Mouse (Mus musculus) CD4-positive helper T cell, adult 2 months (primary cell): ENCODE results near the gene Cemip.
"Not testable (repeated sequence)": the region's sequence is repeated elsewhere in the genome, so short reads cannot be mapped to it uniquely, and the experiment has no call there.

ENCODE experiments used
- DNase-seq: peaks from one replicate; pipeline ENCODE4 v3.0.0-alpha.2; 2012; ENCODE audit warnings: low read depth, missing footprints, low spot score

Cemip gene

DNA sequence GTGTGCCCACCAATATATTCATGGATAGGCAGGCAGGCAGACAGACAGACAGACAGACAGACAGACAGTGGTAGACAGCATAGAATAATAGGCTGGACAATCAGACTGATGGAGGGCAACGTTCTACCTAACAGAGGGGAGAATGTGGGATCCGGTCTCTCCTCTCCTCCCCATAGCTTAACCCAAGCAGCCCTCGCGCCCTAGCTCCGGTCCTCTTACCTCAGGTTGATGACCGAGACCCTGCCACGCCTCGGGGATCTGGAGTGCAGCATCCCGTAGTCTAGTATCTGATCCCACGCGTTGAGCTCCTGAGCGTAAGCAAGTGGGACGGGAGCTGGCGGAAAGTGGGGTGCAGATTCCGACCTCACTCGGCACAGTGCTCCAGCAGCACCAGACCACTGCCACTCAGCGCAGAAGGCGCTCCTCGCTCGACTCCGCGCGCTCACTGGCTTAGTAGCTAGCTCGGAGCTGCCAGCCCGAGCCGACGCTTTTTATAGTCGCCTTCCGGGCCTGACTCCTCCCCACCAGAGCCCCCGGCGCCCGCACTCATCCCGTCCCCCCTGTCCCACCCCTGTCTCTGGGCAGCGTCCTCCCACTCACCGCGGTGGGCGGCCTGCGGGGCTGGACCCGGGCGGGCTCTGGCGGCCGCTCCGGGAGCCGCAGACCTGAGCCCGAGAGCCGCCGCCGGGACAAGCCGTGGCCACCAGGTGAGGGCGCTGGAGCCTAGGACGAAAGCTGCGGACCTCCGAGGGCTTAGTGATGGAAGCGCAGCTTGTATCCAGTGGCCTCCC is at the start of gene Cemip:
Gene Cemip (minus strand): TSS at position 464 of the 791 bp plus-strand sequence.
- DNase-seq = peak; percentile 57

DNA sequence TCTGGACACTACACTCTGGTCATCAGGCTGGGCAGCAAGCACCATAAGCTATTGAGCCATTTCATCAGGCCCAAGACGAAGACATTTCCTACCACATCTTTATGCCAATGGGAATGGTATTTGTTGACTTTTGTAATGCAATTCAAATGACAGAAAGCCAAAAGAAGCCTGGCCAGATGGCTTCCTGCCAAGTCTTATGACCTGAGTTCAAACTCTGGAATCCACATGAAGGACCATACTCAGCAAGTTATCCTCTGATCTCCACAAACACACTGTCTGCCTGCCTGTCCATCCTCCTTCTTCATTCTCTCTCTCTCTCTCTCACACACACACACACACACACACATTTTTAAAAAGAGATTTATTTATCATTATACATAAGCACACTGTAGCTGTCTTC is 46.4 kb upstream of the Cemip start:
- no peak for DNase-seq

DNA sequence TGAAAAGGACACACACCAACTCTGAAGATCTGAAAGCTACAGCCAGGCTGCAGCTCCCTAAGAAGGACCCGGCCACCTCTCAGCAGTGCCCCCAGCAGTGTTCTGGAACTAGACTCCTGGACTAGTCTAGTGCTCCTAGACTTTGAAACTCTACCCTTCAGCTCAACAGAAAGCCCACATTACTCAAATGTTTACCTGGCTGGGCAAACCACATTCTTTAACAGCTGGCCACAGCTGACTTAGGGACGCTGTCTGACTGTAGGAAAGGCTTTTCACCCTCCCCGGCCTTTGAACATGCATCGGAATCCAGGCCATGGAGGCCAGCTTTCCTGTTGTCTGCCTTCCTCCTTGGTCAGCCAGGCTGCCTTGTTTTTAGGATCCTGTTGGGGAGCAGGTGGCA is 45.4 kb upstream of the Cemip start:
- DNase-seq = no peak

DNA sequence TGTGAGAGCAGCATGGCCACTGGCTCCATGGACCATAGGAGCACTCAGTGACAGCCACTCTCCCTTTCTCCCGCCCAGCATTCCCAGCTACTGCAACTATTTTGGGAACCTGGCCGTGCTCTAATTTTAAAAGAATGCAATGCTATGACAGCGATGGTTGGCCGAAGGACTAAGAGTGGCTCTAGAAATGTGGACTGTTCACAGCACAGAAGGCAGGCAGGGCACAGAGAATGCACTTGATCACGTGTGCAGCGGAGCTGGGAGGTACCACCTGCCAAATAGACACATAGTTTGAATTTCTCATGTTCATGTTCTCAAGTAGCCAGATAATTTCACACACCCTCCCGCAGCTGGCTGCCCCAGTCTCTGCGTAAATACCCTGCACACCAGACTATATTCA is 42.4 kb upstream of the Cemip start:
- DNase-seq = no peak

DNA sequence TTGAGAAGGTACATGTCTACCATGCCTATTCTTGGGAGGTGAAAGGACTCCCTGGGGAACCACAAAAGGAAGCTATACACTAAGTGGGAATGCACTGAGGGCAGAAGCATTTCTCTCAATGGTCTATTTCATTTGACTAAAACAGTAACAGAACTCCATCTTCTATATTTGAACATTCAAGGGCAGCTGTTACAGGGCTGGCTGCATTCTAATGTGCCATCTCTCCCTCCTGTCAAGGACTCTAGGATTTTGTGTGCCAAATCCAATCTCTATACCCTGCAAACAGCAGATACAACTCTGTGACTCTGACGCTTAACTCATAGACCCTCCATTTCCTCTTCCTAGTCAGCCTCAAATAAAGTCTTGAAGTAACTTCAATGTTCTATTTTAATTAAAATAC is 39.4 kb upstream of the Cemip start:
- no peak for DNase-seq

DNA sequence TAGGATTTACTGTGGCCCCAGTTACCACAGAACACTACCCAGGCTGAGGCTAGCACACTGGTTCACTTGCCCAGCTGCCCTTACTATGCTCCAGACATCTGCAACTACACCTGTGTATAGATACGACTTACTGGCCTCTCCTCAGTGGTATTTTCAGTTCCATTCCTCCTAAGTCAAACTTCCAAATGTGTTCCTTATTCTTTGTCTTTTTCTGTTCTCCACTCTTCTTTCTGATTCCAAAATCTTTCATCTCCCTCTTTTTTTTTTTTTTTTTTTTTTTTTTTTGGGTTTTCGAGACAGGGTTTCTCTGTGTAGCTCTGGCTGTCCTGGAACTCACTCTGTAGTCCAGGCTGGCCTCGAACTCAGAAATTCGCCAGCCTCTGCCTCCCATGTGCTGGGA is 37.3 kb upstream of the Cemip start:
- not testable (repeated sequence) for DNase-seq

DNA sequence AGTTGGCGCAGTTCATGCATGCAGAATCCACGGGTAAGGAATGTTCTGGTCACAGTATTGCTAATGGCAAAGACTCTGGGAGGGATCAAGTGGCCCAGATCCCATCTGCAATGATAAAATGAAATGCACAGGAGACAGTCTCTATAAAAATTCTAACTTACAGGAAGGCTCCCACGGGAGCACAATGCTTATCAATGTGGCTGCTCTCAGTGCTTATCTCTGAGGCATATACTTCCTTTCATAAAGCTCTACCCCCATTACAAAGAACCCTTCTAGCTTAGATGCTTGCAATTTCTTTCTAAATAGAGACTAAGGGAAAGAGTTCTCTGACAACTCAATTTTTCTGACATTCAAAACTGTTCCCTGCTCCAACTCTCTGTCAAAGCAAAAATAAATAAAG is 35.5 kb upstream of the Cemip start:
- no peak for DNase-seq

DNA sequence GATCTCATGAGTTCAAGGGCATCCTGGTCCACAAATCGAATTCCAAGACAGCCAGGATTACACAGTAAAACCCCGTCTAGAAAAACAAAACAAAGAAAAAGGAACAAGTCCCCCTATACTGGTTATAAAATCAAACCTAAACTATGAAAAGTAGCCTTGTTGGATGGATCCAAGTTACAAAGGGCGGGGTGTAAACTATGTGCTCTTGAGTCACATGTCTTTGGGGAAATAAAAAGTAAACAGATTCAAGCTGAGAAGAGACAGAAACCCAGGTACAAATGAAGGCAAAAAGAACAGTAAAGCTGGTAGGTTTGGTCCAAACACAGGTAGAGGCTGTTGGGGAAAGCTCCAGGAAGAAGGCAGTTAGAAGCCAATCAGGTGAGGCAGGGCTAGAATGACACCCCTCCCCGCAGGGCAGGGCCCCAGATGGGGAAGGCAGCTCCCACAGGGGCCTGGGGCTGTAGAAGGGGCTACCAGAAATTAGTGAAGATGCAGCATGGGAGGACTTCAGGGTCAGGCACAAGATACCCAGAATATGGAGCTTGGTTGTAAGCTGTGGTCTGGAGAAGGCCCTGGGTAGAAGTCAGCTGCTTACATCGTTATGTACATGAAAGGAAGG is 33.9 kb upstream of the Cemip start:
- DNase-seq = no peak

DNA sequence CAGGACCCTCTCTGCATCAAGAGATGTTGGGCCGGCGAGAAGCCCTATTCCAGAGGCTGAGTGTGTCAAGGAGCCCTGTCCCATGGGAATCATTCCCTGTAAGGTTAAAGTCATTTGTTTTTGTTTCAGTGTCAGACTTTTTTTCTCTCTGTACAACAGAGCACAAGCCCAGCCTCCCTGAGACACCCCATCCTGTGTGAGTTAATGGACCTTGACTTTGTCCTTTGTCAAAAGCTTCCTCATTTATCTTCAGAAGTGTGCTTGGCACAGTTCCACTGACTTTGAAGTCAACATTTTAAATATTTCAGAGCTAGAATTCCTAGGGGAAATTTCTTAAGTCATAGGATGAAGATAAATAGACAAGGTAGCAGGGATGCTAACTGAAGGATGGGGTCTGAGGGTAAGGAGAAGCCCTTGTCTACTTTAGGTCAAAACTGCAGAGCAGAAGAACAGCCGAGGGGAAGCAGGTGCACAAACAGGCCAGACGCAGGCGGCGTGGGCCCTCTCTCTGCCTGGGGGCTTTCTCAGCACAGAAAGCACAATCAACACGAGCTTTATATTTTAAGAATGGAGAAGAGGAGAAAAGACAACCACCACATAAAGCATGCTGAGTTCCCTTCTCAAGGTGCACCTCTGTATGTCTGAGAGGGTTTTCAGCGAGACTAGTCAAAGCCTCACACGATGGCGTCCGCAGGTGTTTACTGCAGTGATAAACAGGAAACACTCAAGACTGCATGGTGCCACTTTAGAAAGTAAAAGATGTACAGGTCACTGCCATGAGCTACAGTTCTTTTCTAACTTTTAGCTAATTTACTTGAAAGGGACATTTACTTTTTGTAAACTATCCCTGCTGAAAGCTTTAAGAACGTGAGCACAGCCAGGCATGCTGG is 33.2 kb upstream of the Cemip start:
- DNase-seq = peak; percentile 17

DNA sequence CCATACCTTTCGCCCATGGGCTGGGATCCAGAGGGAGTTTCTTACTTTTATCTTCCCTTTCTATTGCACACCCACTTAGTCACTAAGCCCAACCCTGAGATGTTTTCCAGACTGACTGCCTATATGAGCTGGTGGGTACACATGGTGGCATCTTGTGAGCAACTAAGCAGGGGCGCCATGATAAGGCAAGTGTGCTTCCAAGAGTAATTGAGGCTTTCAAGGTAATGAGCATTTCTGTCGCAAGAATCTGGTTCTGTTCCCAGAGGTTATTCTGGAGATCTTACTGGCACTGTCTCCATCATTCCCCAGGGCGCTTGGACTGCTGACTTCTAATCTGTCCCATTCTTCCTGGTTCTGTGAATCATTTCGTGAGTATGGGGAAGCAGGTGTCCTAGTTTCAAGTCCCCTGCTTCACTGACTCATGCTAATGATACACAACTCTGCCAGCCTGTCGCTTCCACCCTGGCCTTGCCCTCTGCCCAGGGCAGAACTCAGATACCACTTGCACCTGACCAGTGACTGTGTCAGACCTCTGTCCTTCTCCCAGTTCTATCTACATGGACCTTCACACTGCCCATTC is 31.3 kb upstream of the Cemip start:
- DNase-seq = no peak

DNA sequence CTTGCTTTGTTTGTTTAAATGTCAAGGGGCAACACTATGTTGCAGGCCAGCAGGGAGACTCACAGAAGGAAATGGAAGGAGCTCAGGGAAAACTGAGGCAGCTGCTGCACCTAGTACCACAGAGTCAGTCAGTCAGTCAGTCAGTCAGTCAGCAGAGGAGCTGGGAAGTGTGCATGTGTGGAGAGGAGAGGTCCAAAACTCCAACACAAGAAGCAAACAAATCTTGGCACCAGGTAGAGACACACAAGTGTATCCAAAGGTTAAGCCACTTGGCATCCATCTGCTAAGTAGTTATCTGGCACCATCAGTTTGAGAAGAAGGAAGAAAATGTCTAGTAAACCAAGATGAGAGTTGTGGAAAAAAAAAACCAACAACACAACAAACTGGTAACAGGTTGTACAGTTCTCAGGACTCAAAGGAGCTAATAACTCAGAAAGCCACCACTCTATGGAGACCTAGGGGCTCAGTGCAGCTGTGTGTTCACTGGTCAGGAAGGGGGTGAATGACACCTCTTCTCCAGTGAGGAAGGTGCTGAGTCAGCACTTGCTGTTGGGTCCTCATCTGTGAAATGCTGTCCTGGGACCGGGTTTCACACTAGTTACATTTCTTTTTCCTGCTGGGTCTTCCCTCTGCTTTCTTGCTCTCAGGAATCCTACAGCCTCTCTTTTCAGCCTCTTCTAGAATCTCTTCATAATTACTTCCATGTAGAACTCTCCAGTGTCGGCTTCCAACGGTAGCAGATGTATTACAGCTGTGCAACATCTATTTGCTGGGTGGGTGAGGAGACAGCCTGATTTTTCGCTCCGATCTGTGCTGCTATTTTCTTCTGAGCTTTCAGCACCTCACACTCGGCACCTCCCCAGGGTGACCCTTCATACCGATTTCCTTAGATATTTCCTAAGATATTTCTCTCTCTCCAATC is 30.6 kb upstream of the Cemip start:
- DNase-seq = no peak

DNA sequence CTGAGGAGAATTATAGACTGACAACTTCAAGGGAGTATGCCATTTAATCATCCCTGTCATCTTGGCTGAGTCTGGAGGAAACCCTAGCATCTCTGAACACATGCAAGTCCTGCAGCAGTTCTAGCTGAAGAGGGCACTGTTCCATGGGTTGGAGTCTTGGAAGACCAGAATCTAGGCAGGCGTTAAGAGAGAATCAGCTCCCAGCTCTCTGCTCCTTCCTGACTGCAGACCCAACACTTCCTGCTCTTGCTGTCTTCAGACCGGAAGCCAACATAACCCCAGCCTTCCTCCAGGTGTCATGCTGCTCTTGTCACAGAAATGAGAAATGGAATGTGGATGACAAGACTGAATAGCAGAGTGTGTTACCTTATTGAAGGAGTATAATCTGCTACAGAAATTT is 29.1 kb upstream of the Cemip start:
- peak; percentile 57 for DNase-seq

DNA sequence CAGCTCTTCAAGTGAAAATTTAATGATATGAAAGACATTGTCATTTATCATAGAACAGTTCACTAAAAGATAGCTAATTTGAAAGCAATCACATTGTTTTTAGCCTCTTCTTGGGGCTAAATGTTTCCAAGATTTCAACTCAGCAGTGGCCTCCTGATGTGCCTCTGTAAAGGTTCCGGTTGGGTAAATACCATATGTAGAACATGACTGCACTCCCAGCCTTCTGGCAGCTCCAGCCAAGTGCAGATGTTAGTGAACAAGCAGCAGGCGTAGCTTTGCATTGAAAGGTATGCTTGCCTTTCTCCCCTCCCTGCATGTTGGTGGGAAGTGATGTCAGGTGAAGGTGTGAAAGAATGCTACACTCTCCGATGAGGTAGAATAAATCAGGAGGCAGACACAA is 28.5 kb upstream of the Cemip start:
- DNase-seq = no peak

DNA sequence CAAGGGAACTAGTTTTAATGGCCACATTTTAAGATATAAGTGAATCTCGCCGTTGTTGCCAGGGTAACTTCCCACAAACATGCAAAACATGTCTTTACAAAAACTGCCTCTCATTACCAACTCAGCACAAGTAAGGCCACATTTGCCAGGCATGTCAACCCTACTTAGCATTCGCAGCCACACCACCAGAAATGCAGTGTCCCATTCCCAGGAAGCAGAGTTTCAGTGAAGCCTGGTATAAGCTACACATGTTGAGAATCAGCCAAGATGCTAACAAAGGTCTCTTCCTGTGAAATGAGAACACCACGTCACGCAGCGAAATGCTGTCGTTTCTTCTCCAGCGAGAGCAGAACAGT is 26.7 kb upstream of the Cemip start:
- DNase-seq = no peak

DNA sequence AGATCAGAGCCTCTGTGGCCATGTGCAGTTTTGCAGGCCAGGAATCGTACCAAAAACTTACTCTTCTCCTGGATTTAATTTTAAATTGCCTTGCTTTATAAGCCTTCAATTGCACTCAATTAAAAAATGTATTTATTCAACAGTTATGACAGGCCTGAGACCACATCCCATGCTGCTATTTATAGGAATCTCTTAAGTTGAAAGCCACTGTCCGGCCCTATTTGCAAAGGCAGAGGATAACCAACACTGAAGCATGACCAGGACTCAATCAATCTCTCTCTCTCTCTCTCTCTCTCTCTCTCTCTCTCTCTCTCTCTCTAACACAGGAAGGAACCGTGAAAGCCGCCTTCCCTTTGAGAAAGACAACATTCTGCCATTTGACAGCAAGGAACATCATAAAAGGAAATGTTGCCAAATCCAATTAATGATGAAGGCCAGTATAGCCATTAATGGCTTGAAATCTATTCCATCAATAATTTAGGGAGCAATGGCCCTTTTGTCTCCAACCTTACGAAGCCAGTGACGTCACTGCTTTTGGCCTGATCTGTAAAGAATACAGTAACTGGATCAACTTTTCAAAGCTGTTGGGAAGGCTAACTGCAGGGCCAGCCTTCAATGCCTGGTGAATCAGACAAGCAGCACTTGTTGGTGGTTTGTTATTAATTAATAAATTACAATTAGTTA is 26.2 kb upstream of the Cemip start:
- DNase-seq = no peak

DNA sequence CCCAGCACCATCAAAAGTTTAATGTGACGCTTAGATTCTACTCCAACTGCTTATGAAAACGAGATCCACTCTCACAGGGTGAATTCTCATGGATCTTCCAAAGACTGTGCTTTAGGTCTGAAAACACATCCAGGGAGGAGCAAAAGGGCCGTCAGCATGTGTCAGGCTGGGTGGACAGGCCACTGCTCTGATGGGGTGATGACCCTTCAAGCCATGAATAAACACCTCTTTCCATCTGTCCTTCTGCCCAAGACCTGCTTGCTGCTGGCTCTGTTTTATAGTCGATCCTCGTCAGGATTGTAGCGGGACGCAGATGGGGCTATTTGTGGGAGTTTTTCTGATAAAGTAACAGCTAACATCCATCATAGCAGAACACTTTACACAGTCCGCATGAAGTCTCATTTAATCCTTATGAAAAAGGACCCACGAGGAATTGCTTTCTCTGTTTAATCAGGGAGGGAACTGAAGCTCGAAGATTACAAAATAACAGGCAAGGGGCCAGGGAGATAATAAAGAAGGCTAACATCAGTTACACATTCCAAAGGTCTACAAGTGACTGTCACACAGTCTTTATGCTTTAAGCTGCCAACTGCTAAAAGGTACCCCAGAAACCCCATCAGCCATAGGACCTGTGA is 25.5 kb upstream of the Cemip start:
- no peak for DNase-seq

DNA sequence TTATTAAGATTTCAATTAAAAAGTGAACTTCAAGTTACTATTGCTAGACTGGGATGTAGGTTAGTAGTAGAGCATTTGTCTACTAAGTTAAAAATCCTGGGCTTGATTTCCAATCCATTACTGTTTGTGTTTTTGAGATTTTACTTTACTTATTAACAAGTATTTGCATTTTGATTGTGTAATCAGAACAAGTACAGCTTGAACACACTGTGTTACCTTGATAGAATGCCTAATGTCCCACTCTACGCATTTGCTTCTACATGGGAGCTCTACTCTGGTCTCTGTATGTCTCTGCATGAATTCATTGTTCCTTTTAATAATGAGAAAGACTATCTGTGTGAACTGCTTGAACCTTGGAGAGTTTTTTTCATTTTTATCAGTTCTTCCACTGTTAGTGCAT is 20.6 kb upstream of the Cemip start:
- DNase-seq = no peak

DNA sequence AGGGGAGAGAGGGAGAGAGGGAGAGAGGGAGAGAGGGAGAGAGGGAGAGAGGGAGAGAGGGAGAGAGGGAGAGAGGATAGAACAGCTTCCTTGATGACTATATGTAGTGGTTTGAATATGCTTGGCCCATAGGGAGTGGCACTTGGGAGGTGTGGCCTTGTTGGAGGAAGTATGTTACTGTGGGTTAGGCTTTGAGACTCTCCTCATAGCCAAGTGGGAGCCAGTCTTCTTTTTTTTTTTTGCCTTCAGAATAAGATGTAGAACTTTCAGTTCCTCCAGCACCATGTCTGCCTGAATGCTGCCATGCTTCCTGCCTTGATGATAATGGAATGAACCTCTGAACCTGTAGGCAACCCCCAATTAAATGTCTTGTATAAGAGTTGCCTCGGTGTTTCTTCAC is 16.3 kb upstream of the Cemip start:
- no peak for DNase-seq

DNA sequence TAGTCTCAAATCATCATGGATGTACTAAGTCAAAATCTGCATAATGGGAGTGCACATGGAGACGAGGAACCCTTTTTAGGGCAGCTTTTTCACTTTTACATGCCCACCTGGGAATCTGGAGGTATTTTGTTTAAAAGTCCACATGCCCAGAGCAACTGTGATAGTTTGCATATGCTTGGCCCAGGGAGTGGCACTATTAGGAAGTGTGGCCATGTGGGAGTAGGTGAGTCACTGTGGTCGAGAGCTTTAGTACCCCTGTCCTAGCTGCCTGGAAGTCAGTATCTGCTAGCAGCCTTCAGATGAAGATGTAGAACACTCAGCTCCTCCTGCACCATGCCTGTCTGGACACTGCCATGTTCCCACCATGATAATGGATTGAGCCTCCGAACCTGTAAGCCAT is 14.4 kb upstream of the Cemip start:
- no peak for DNase-seq

DNA sequence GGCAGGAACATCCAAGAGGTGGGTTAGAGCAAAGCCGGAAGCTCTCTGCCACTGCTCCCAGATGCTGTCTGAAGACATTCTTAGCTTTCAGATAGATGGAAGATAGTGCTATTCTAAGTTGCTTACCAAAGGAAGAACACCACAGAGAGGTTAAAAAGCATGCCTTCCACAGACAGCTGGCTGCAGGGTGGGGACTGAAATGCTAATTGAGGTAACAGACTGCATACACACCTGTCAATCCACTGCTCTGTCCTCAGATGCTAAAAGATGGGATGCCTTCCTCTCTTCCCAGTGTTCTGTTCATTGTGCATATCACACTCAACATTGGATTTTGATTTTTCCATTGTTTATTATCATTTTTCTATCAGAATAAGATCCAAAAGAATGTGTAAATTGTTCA is 11.8 kb upstream of the Cemip start:
- DNase-seq = no peak
